Mouse (Mus musculus) T-cell, adult 2 months (primary cell): Measurements from ENCODE around the gene Olfr1269.

Experiments
- DNase-seq: peaks from one replicate; pipeline ENCODE4 v3.0.0; 2022; ENCODE audit warnings: low spot score

The Olfr1269 gene

DNA sequence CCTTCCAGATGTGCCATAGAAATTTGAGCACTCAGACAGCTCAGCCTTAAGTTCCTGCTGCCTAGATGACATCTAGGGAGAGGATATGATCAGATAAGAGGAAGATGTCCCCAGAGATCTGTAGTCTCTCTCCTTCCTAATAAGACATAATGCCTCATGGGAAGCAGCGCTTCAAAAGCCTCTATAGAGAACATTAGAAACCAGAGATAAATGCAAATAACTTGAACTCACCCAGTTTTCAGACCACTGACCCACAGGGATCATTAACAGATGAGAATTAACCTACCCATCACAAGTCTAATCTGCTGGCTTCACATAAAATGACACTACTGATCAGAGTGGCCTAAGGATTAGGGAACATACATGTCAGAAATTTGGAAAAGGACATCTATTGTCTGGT, at the start of gene Olfr1269:
Gene Olfr1269 (minus strand): TSS at position 101 of the 400 bp plus-strand sequence.
- DNase-seq, result no peak

DNA sequence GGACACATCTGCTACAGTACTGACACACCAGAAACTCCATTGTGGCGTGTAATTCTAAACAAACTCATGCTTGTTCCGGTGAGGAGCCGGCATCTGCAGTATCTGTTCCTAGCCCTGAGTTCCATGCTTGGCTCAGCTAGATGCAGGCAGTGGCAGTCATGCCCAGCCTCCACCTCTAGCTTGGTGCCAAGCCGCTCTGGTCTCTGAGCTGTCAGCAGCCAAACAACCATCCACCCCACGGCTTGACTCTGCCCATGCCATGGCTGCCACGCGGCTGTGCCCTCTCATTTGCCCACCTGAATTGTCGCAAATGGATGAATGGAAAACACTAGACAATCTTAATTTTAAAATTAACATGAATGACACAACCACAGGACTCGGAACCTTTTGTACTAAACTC, 32.7 kb upstream of the Olfr1269 start:
- no peak for DNase-seq

DNA sequence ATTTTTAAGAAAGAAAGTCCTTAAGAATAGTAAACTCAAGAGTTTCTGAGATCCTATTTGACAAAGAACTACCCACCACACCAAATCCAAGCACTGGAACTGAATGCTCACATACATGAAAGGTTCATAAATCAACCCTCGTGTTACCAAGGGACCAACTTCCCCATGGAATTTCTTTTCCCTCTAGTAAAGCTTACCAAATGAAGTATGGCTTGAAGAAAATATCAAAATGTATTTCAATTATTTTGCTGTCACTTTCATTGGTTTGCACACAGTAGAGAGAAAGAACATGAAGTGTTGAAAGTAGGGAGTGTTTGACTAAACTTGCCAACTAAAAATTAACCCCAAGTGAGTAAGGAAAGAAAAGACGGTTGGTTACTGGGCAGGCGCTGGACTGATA, 31.8 kb upstream of the Olfr1269 start, which contains the start of gene Olfr1270:
Gene Olfr1270 (minus strand): TSS at position 101 of the 400 bp plus-strand sequence.
- DNase-seq, result no peak

DNA sequence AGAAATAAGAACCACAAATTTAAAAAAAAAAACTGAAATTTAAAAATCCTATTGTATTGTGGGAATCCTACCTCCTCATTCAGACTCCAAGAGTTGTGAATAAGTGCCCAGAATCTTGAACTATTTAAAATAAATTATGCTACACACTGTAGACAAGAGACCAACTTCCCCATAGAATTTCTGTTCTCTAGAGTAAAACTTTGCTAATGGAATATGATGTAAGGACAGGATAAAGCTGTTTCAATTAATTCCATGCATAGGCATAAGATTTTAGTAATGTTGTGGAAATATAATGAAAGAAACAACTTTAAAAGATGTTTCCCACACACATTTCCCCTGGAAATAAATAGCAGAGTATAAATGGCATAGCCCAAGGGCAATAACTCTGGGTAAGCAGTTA, 21.0 kb upstream of the Olfr1269 start, which contains the start of gene Olfr32:
Gene Olfr32 (minus strand): TSS at position 101 of the 400 bp plus-strand sequence.
- no peak for DNase-seq

DNA sequence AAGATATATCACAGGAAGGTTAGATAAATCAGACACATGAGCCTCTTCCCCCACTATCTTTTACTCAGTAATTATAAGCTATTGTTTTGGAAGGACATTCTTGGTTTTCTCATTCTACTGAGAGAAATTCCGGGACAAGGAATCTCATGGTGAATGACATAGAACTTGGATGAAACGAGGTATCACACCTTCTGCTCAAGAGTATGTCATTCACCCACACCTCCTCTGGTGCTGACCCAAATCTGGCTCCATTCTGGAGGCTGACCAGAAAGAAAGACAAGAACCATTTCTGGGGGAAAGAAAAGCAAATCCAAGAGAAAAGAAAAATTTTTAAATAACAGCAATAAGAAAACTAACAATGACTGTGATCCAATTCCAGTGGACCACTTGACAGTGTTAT, 51.1 kb downstream of the Olfr1269 start:
- DNase-seq, result no peak
